Mouse (Mus musculus) limb, embryonic 12.5 days (tissue): ENCODE data around the gene Inpp4b. TPM values are rescaled to one million over a fixed set of nuclear protein-coding genes. Genes with fewer than 3 reads are reported as not detected.
A peak's percentile ranks its signal among the peaks of the same experiment; 100 is the strongest.
"Not testable (repeated sequence)": the region's sequence is repeated elsewhere in the genome, so short reads cannot be mapped to it uniquely, and the experiment has no call there.

ENCODE experiments used
- ATAC-seq: fragments of 200-750 bp; cut with Nextera tagmentation; 2 replicates; pipeline ENCODE4 v1.8.0; 2017; ENCODE audit warnings: low read depth, moderate TSS enrichment; ENCODE audit not compliant: insufficient number of reproducible peaks, insufficient read depth, low FRiP score, low TSS enrichment
- H3K27ac ChIP-seq: fragments of 300-500 bp; sonication (generic); 2 replicates; pipeline ENCODE4 v1.5.1; 2016; ENCODE audit warnings: mild to moderate bottlenecking, moderate library complexity
- H3K27me3 ChIP-seq: fragments of 300-500 bp; sonication (generic); 2 replicates; pipeline ENCODE4 v1.6.1; 2016; ENCODE audit warnings: mild to moderate bottlenecking, moderate library complexity
- H3K36me3 ChIP-seq: fragments of 300-500 bp; sonication (generic); 2 replicates; pipeline ENCODE4 v1.6.1; 2016; ENCODE audit warnings: mild to moderate bottlenecking, moderate library complexity
- H3K4me1 ChIP-seq: fragments of 300-500 bp; sonication (generic); replicated peaks from 2 replicates; pipeline ENCODE4 v1.6.1; 2016
- H3K4me2 ChIP-seq: fragments of 300-500 bp; sonication (generic); 2 replicates; pipeline ENCODE4 v1.6.1; 2016; ENCODE audit warnings: mild to moderate bottlenecking, moderate library complexity
- H3K4me3 ChIP-seq: fragments of 300-500 bp; sonication (generic); replicated peaks from 2 replicates; pipeline ENCODE4 v1.5.1; 2016; ENCODE audit warnings: mild to moderate bottlenecking
- H3K9ac ChIP-seq: fragments of 300-500 bp; sonication (generic); replicated peaks from 2 replicates; pipeline ENCODE4 v1.6.1; 2016; ENCODE audit warnings: mild to moderate bottlenecking, moderate library complexity
- H3K9me3 ChIP-seq: fragments of 300-500 bp; sonication (generic); 2 replicates; pipeline ENCODE4 v1.6.1; 2016; ENCODE audit warnings: mild to moderate bottlenecking, moderate library complexity
- WGBS: fragments of 180-500 bp; shearing (Covaris S2); methylation state at CpG from one replicate; pipeline ENCODE4 v1.1.7; 2016; 5-methylcytosine and 5-hydroxymethylcytosine counted together
- polyA plus RNA-seq: library from polyadenylated mRNA; unstranded; fragments of >200 nt; fragmentation: Nextera tagmentation; extraction: Ambion mirVana; gene quantifications from 2 replicates; pipeline ENCODE4 v1.2.1, GENCODE M21; 2016

The Inpp4b gene
- polyA plus RNA-seq, 1 experiment from 2014 or later, result 15.7 TPM

- ATAC-seq, result no peak
- Histone ChIP-seq H3K27me3 (no peaks in the 10 kb centered on the region), H3K9ac (no peak overlapping the region), H3K4me1 (no peaks in the 10 kb centered on the region; the same call in 1 of the 2 replicates), H3K36me3 (no peaks in the 10 kb centered on the region), H3K4me3 (no peak overlapping the region), H3K27ac (no peak overlapping the region), H3K4me2 (no peak overlapping the region), H3K9me3 (no peaks in the 10 kb centered on the region)
- 89% methylated on average over 2 of the region's 2 CpGs for WGBS
These were observed 438.7 kb downstream of the Inpp4b start for GRCm38 (mm10) chr8:81780921-81781675.

GRCm38 (mm10) chr8:81782781-81783180 lies 440.4 kb downstream of the Inpp4b start:
- H3K27ac ChIP-seq, result no peak overlapping the region
- H3K9ac ChIP-seq, result no peak overlapping the region
- no peak overlapping the region for H3K4me3 ChIP-seq
- no peaks in the 10 kb centered on the region for H3K9me3 ChIP-seq
- no peak overlapping the region for H3K4me2 ChIP-seq
- no peaks in the 10 kb centered on the region; the same call in 1 of the 2 replicates for H3K4me1 ChIP-seq
- H3K27me3 ChIP-seq, result no peaks in the 10 kb centered on the region
- ATAC-seq, result no peak
- no peaks in the 10 kb centered on the region for H3K36me3 ChIP-seq
- WGBS, result 87% methylated on average over 4 of the region's 4 CpGs

GRCm38 (mm10) chr8:81784775-81785174 lies 442.4 kb downstream of the Inpp4b start:
- H3K27ac ChIP-seq, result no peak overlapping the region
- no peak overlapping the region for H3K4me2 ChIP-seq
- no peaks in the 10 kb centered on the region for H3K36me3 ChIP-seq
- no peak overlapping the region for H3K4me3 ChIP-seq
- no peaks in the 10 kb centered on the region for H3K9me3 ChIP-seq
- H3K4me1 ChIP-seq, result no peaks in the 10 kb centered on the region; the same call in 1 of the 2 replicates
- H3K9ac ChIP-seq, result no peak overlapping the region
- no peak for ATAC-seq
- H3K27me3 ChIP-seq, result no peaks in the 10 kb centered on the region
- WGBS, result 79% methylated on average over 3 of the region's 3 CpGs

GRCm38 (mm10) chr8:81788498-81788897 lies 446.1 kb downstream of the Inpp4b start:
- H3K9me3 ChIP-seq, result no peaks in the 10 kb centered on the region
- no peak overlapping the region for H3K4me3 ChIP-seq
- 65% methylated on average over 2 of the region's 2 CpGs for WGBS
- ATAC-seq, result no peak
- no peaks in the 10 kb centered on the region; the same call in 1 of the 2 replicates for H3K4me1 ChIP-seq
- H3K27me3 ChIP-seq, result no peaks in the 10 kb centered on the region
- no peak overlapping the region for H3K9ac ChIP-seq
- H3K4me2 ChIP-seq, result no peak overlapping the region
- no peaks in the 10 kb centered on the region for H3K36me3 ChIP-seq
- no peak overlapping the region for H3K27ac ChIP-seq

GRCm38 (mm10) chr8:81792649-81793048 lies 450.3 kb downstream of the Inpp4b start:
- no peak overlapping the region for H3K4me2 ChIP-seq
- H3K9ac ChIP-seq, result no peak overlapping the region
- no peak overlapping the region for H3K27ac ChIP-seq
- no peaks in the 10 kb centered on the region for H3K36me3 ChIP-seq
- H3K4me3 ChIP-seq, result no peak overlapping the region
- no peaks in the 10 kb centered on the region for H3K4me1 ChIP-seq
- H3K27me3 ChIP-seq, result no peaks in the 10 kb centered on the region
- 83% methylated on average over 5 of the region's 5 CpGs for WGBS
- no peaks in the 10 kb centered on the region for H3K9me3 ChIP-seq
- ATAC-seq, result no peak

- H3K27ac ChIP-seq, result no peak overlapping the region
- H3K9ac ChIP-seq, result no peak overlapping the region
- no peak for ATAC-seq
- no peak overlapping the region for H3K4me2 ChIP-seq
- no peaks in the 10 kb centered on the region for H3K4me1 ChIP-seq
- H3K27me3 ChIP-seq, result no peaks in the 10 kb centered on the region
- H3K4me3 ChIP-seq, result no peak overlapping the region
- 69% methylated on average over 1 of the region's 1 CpGs for WGBS
- H3K9me3 ChIP-seq, result no peaks in the 10 kb centered on the region
- H3K36me3 ChIP-seq, result no peaks in the 10 kb centered on the region
These were observed 456.1 kb downstream of the Inpp4b start for GRCm38 (mm10) chr8:81798501-81798900.

- no peaks in the 10 kb centered on the region for H3K9me3 ChIP-seq
- H3K4me3 ChIP-seq, result no peak overlapping the region
- ATAC-seq, result no peak
- peaks cover 4% of the 10 kb centered on the region; the same call in 1 of the 2 replicates for H3K4me1 ChIP-seq
- H3K27me3 ChIP-seq, result no peaks in the 10 kb centered on the region
- no peak overlapping the region for H3K4me2 ChIP-seq
- no peaks in the 10 kb centered on the region for H3K36me3 ChIP-seq
- no peak overlapping the region for H3K9ac ChIP-seq
- H3K27ac ChIP-seq, result no peak overlapping the region
These were observed 458.4 kb downstream of the Inpp4b start for GRCm38 (mm10) chr8:81800792-81801191.

- Histone ChIP-seq H3K27ac (no peak overlapping the region), H3K9me3 (no peaks in the 10 kb centered on the region), H3K27me3 (no peaks in the 10 kb centered on the region), H3K36me3 (no peaks in the 10 kb centered on the region), H3K4me2 (no peak overlapping the region), H3K9ac (no peak overlapping the region), H3K4me3 (no peak overlapping the region), H3K4me1 (peaks cover 6% of the 10 kb centered on the region; the same call in 1 of the 2 replicates)
- peak; percentile 66 for ATAC-seq
These were observed 464.4 kb downstream of the Inpp4b start for GRCm38 (mm10) chr8:81806797-81807196.

GRCm38 (mm10) chr8:81807578-81807977 lies 465.2 kb downstream of the Inpp4b start:
- Histone ChIP-seq H3K27me3 (no peaks in the 10 kb centered on the region), H3K27ac (no peak overlapping the region), H3K9ac (no peak overlapping the region), H3K4me2 (no peak overlapping the region), H3K4me3 (no peak overlapping the region), H3K4me1 (peaks cover 13% of the 10 kb centered on the region; the same call in 1 of the 2 replicates), H3K36me3 (no peaks in the 10 kb centered on the region), H3K9me3 (no peaks in the 10 kb centered on the region)
- no peak for ATAC-seq
- 54% methylated on average over 6 of the region's 6 CpGs for WGBS

GRCm38 (mm10) chr8:81808406-81808805 lies 466.1 kb downstream of the Inpp4b start:
- WGBS, result 76% methylated on average over 1 of the region's 1 CpGs
- no peak overlapping the region for H3K4me2 ChIP-seq

GRCm38 (mm10) chr8:81809414-81809813 lies 467.1 kb downstream of the Inpp4b start:
- not testable (repeated sequence) for ATAC-seq, H3K4me2 ChIP-seq, H3K4me1 ChIP-seq, H3K9me3 ChIP-seq, H3K36me3 ChIP-seq, H3K4me3 ChIP-seq, H3K27ac ChIP-seq, H3K9ac ChIP-seq, H3K27me3 ChIP-seq

More at GRCm38 (mm10) chr8:81808406-81808805, 466.1 kb downstream of the Inpp4b start:
- H3K4me1 ChIP-seq, result peaks cover 13% of the 10 kb centered on the region; the same call in 1 of the 2 replicates
- no peaks in the 10 kb centered on the region for H3K27me3 ChIP-seq
- H3K9me3 ChIP-seq, result no peaks in the 10 kb centered on the region
- H3K36me3 ChIP-seq, result no peaks in the 10 kb centered on the region
- H3K27ac ChIP-seq, result no peak overlapping the region
- no peak overlapping the region for H3K9ac ChIP-seq
- ATAC-seq, result no peak
- H3K4me3 ChIP-seq, result no peak overlapping the region
